In the genomic region with DNA sequence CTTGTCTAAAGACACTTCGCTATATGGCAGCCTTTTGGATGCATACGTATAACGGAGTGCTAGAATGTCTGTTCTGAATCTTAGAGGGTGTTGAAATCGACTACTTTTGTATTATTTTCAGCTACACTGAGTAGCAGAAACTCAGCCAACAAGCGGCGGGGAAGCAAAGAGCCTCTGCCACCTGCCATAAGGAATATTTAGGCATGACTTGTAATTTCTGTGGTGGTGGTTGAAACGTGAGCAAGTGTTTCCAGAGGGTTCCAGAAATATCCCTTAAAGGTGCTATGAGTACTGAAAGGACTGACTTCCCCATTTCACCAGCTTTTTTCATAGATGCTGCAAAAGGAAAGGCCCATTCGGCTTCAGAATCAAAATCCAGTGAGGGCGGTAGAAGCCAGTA, we compare ENCODE assay signal across 25 mouse cellular contexts.
A peak's percentile ranks its signal among the peaks of the same experiment; 100 is the strongest.
DNase-seq lines count a peak whose midpoint lies in the region; ATAC-seq lines count a peak whose summit lies in the region.
"Had no signal": no experiment of that assay in that cellular context is flagged by ENCODE, and none has a peak within 500 bp of the region (broad histone marks: within the 10 kb centered on the region; RNA-seq: fewer than 3 reads in every experiment).

No protein-coding gene starts in this region.

- H3K9ac ChIP-seq in forebrain, embryonic 16.5 days (replicated peaks; ENCODE audit: low read depth, low read length): no peak overlapping the region
- no peak overlapping the region for H3K9ac ChIP-seq in heart, embryonic 11.5 days (ENCODE audit: low read depth, low read length)
- H3K9ac ChIP-seq: embryonic facial prominence, embryonic 12.5 days; forebrain, embryonic 15.5 days; heart, embryonic 15.5 days; neural tube, embryonic 12.5 days had no signal

- no peak for DNase-seq in forebrain, embryonic 10.5 days (ENCODE audit: extremely low spot score, low spot score)
- peak; percentile 48 to 74 for DNase-seq in right cerebral cortex, postnatal 10 days (ENCODE audit: low spot score in 2 of 2)
- DNase-seq in right cerebral cortex, postnatal 25 days: no peak
- DNase-seq in cerebellum, postnatal 36 days: peak; percentile 61 to 74
- DNase-seq in thymus, adult 18-20 months: no peak
- no peak for DNase-seq in urinary bladder, postnatal 10 days (ENCODE audit: low spot score)
- DNase-seq: adrenal gland, postnatal 14 days; gastrocnemius, postnatal 10 days; heart, adult 18-20 months; kidney, adult 2 months; kidney, postnatal 36 days; liver; thymus, postnatal 36 days had no signal

- H3K27ac ChIP-seq in forebrain, embryonic 16.5 days (ENCODE audit: low read length): peak overlapping the region; percentile 28
- no peak overlapping the region for H3K27ac ChIP-seq in forebrain, embryonic 10.5 days
- no peak overlapping the region for H3K27ac ChIP-seq in heart, embryonic 11.5 days (ENCODE audit: low read depth, low read length)
- H3K27ac ChIP-seq: embryonic facial prominence, embryonic 12.5 days; forebrain, embryonic 15.5 days; heart, embryonic 15.5 days; hindbrain, embryonic 10.5 days; neural tube, embryonic 12.5 days had no signal

- ATAC-seq in forebrain, embryonic 16.5 days: no peak
- no peak for ATAC-seq in heart, embryonic 11.5 days (replicated peaks; ENCODE audit: insufficient number of reproducible peaks, low FRiP score, low TSS enrichment)
- ATAC-seq: activated CD4-positive, CD25-positive, alpha-beta regulatory T cell, adult 4 months; CD4-positive, CD25-positive, alpha-beta regulatory T cell, adult 4 months; lung, postnatal 0 days had no signal

- peaks cover 15% of the 10 kb centered on the region for H3K4me1 ChIP-seq in forebrain, embryonic 16.5 days (replicated peaks; ENCODE audit: control insufficient read depth, insufficient read depth, low read length)
- peaks cover 32% of the 10 kb centered on the region for H3K4me1 ChIP-seq in forebrain, embryonic 10.5 days
- no peaks in the 10 kb centered on the region for H3K4me1 ChIP-seq in heart, embryonic 11.5 days (ENCODE audit: control insufficient read depth, insufficient read depth, low read length)
- H3K4me1 ChIP-seq: embryonic facial prominence, embryonic 12.5 days; heart, embryonic 15.5 days; neural tube, embryonic 12.5 days had no signal

- no peak overlapping the region for H3K4me2 ChIP-seq in forebrain, embryonic 16.5 days (ENCODE audit: low read length)
- H3K4me2 ChIP-seq in heart, embryonic 11.5 days: no peak overlapping the region
- H3K4me2 ChIP-seq: embryonic facial prominence, embryonic 12.5 days; forebrain, embryonic 15.5 days; heart, embryonic 15.5 days; midbrain, embryonic 11.5 days; neural tube, embryonic 12.5 days had no signal

- H3K36me3 ChIP-seq in forebrain, embryonic 16.5 days (ENCODE audit: control insufficient read depth, insufficient read depth): no peaks in the 10 kb centered on the region
- no peaks in the 10 kb centered on the region for H3K36me3 ChIP-seq in forebrain, embryonic 10.5 days (replicated peaks)
- no peaks in the 10 kb centered on the region for H3K36me3 ChIP-seq in heart, embryonic 11.5 days (ENCODE audit: control insufficient read depth, insufficient read depth, low read length)
- H3K36me3 ChIP-seq: embryonic facial prominence, embryonic 12.5 days; forebrain, embryonic 15.5 days; heart, embryonic 15.5 days; hindbrain, embryonic 10.5 days; neural tube, embryonic 12.5 days had no signal

- WGBS in forebrain, embryonic 16.5 days: 70% methylated on average over 9 of the region's 9 CpGs
- WGBS in forebrain, embryonic 10.5 days: 92% methylated on average over 9 of the region's 9 CpGs
- 80% methylated on average over 9 of the region's 9 CpGs for WGBS in heart, embryonic 11.5 days (ENCODE audit: insufficient replicate concordance)

- H3K27me3 ChIP-seq in forebrain, embryonic 16.5 days (replicated peaks; ENCODE audit: control insufficient read depth, insufficient read depth, low read length): no peaks in the 10 kb centered on the region
- H3K27me3 ChIP-seq in forebrain, embryonic 10.5 days (ENCODE audit: poor library complexity, severe bottlenecking): no peaks in the 10 kb centered on the region; the same call in 1 of the 2 replicates
- H3K27me3 ChIP-seq in heart, embryonic 11.5 days (ENCODE audit: control insufficient read depth, insufficient read depth, low read length): no peaks in the 10 kb centered on the region
- H3K27me3 ChIP-seq: embryonic facial prominence, embryonic 12.5 days; forebrain, embryonic 15.5 days; heart, embryonic 15.5 days; neural tube, embryonic 12.5 days had no signal

- H3K9me3 ChIP-seq in forebrain, embryonic 16.5 days (ENCODE audit: control insufficient read depth, low read length): no peaks in the 10 kb centered on the region
- H3K9me3 ChIP-seq in forebrain, embryonic 10.5 days: no peaks in the 10 kb centered on the region
- no peaks in the 10 kb centered on the region for H3K9me3 ChIP-seq in heart, embryonic 11.5 days (replicated peaks; ENCODE audit: control insufficient read depth, low read length)
- H3K9me3 ChIP-seq: embryonic facial prominence, embryonic 12.5 days; forebrain, embryonic 15.5 days; heart, embryonic 15.5 days; hindbrain, embryonic 10.5 days; neural tube, embryonic 12.5 days had no signal

- no peak overlapping the region for H3K4me3 ChIP-seq in forebrain, embryonic 16.5 days (replicated peaks; ENCODE audit: low read length)
- no peak overlapping the region for H3K4me3 ChIP-seq in forebrain, embryonic 10.5 days
- H3K4me3 ChIP-seq in heart, embryonic 11.5 days (ENCODE audit: low read depth, low read length): no peak overlapping the region
- H3K4me3 ChIP-seq: embryonic facial prominence, embryonic 12.5 days; erythroblast, embryonic 14.5 days; forebrain, embryonic 15.5 days; heart, embryonic 15.5 days; hindbrain, embryonic 10.5 days; neural tube, embryonic 12.5 days had no signal

Comparison
In these comparisons a context has a peak if more than half of its experiments do, and no peak if none do; other contexts are left out.
1. DNase-seq: peak in right cerebral cortex, postnatal 10 days (2 of 2) and cerebellum, postnatal 36 days (2 of 2); none in forebrain, embryonic 10.5 days (single experiment), right cerebral cortex, postnatal 25 days (single experiment), thymus, adult 18-20 months (0 of 2) and urinary bladder, postnatal 10 days (single experiment).